Mouse (Mus musculus) midbrain, embryonic 16.5 days (tissue): Measurements from ENCODE around the gene Speer4c. TPM values are rescaled to one million over a fixed set of nuclear protein-coding genes. Genes with fewer than 3 reads are reported as not detected.
A peak's percentile ranks its signal among the peaks of the same experiment; 100 is the strongest.
"Not testable (repeated sequence)": the region's sequence is repeated elsewhere in the genome, so short reads cannot be mapped to it uniquely, and the experiment has no call there.

Experiments used
- ATAC-seq: fragments of 200-750 bp; cut with Nextera tagmentation; 2 replicates; pipeline ENCODE4 v1.8.0; 2017; ENCODE audit warnings: moderate TSS enrichment
- H3K27ac ChIP-seq: fragments of 300-500 bp; sonication (generic); 2 replicates; pipeline ENCODE4 v1.5.1; 2014; ENCODE audit warnings: mild to moderate bottlenecking, low read length, mixed read lengths
- H3K27me3 ChIP-seq: fragments of 300-500 bp; sonication (generic); 2 replicates; pipeline ENCODE4 v1.6.1; 2014; ENCODE audit warnings: low read depth, low read length, mixed read lengths; ENCODE audit not compliant: control insufficient read depth, insufficient read depth
- H3K36me3 ChIP-seq: fragments of 300-500 bp; sonication (generic); 2 replicates; pipeline ENCODE4 v1.6.1; 2014; ENCODE audit warnings: mild to moderate bottlenecking, low read length, moderate library complexity, mixed read lengths; ENCODE audit not compliant: control insufficient read depth, insufficient read depth
- H3K4me1 ChIP-seq: fragments of 300-500 bp; sonication (generic); 2 replicates; pipeline ENCODE4 v1.6.1; 2014; ENCODE audit warnings: mild to moderate bottlenecking, low read length, mixed read lengths; ENCODE audit not compliant: control insufficient read depth, insufficient read depth
- H3K4me2 ChIP-seq: fragments of 300-500 bp; sonication (generic); 2 replicates; pipeline ENCODE4 v1.6.1; 2014; ENCODE audit warnings: mild to moderate bottlenecking, low read length, mixed read lengths
- H3K4me3 ChIP-seq: fragments of 300-500 bp; sonication (generic); 2 replicates; pipeline ENCODE4 v1.5.1; 2014; ENCODE audit warnings: low read depth, mild to moderate bottlenecking, low read length, moderate library complexity, mixed read lengths
- H3K9ac ChIP-seq: fragments of 300-500 bp; sonication (generic); 2 replicates; pipeline ENCODE4 v1.6.1; 2014; ENCODE audit warnings: low read depth, low read length, mixed read lengths
- H3K9me3 ChIP-seq: fragments of 300-500 bp; sonication (generic); replicated peaks from 2 replicates; pipeline ENCODE4 v1.6.1; 2014; ENCODE audit warnings: mild to moderate bottlenecking, low read length, mixed read lengths; ENCODE audit not compliant: control insufficient read depth, poor library complexity, severe bottlenecking
- WGBS: fragments of 180-500 bp; shearing (Covaris S2); extraction: QIAGEN DNeasy Blood & Tissue Kit; methylation state at CpG from one replicate; pipeline ENCODE4 v1.1.7; 2014; 5-methylcytosine and 5-hydroxymethylcytosine counted together
- polyA plus RNA-seq: library from polyadenylated mRNA; unstranded; fragments of >200 nt; fragmentation: Nextera tagmentation; extraction: Ambion mirVana; gene quantifications from 2 replicates; pipeline ENCODE4 v1.2.1, GENCODE M21; 2015

The Speer4c gene
- polyA plus RNA-seq, 1 experiment from 2014 or later, result not detected

DNA sequence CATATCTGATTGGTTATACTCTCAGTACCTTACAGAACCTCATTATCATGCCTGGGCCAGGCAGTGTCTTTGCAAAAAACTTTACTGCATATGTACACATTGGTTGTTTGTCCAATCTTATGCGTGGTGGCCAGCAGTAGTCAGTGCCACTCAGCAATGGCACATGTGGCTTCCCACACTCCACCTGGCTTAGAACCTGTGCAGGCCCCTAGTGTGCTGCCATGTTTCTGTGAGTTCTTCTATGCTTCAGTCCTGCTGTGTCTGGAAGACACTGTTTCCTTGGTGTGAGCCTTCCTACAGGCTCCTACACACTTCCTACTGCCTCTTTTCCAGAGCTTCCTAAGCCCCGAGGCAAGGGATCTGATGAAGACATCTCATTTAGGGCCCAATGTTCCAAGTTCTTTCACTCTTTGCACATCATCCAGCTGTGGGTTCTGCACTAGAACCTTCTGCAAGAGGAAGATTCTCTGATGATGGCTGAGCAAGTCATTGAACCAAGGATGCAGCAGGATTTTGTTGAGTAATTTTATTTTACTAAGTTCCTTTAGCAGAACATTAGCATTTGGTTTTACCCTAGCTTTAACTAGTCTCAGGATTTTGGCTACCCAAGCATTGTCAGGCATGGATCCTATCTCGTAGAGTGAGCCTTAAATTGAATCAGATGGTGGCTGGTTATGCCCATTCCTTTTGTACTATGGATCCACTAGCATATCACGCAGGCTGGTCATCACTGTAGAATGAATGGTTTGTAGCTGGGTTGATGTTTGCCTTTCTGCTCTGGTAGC, 25.0 kb downstream of the Speer4c start:
- ATAC-seq, result peak; percentile 83
- H3K9ac ChIP-seq, H3K27me3 ChIP-seq, H3K36me3 ChIP-seq, H3K4me3 ChIP-seq, H3K4me2 ChIP-seq, H3K4me1 ChIP-seq, H3K27ac ChIP-seq: not testable (repeated sequence)
- H3K9me3 ChIP-seq, result peaks cover 14% of the 10 kb centered on the region
- 58% methylated on average over 4 of the region's 4 CpGs for WGBS

DNA sequence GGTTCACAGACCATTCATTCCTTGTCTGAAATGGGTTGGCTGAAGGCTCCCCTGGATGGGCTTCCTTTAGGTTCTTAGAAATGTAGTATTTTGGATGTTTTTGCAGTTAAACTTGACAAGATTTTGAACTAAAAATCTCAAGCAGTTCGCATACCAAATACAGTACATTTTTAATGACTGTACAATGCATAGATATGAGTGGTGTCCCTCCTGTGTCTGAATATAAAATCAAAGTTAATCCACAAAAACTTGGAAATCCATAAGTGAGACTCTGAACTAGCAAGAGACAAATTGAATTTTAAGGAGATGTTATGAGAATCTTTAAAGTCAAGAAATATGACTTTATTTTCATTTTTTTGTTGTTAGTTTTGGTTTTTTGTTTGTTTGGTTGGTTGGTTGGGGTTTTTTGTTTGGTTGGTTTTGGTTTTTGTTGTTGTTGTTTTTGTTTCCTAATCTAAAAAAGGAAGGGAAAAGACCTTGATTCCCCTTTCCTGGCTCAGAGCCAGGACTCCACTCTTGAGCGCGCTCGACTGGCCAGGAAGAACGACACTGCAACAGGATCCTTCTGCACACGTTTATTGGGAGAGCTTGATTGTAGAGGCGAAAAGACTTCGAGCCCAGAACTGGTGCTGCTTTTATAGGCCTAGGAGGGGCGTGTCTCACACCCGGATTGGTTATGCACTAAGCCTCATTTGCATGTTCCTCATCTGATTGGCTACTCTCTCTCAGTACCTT, 32.6 kb downstream of the Speer4c start:
- not testable (repeated sequence) for H3K27ac ChIP-seq, H3K4me1 ChIP-seq, H3K36me3 ChIP-seq, H3K4me2 ChIP-seq, H3K27me3 ChIP-seq, H3K9ac ChIP-seq, H3K9me3 ChIP-seq, H3K4me3 ChIP-seq
- peak; percentile 71 for ATAC-seq
- 83% methylated on average over 7 of the region's 10 CpGs for WGBS

- WGBS, result 67% methylated on average over 13 of the region's 13 CpGs
- not testable (repeated sequence) for ATAC-seq, H3K9me3 ChIP-seq, H3K4me1 ChIP-seq, H3K4me2 ChIP-seq, H3K27ac ChIP-seq, H3K4me3 ChIP-seq, H3K9ac ChIP-seq, H3K36me3 ChIP-seq, H3K27me3 ChIP-seq
These were observed 33.8 kb downstream of the Speer4c start for GRCm38 (mm10) chr5:15679980-15680949.

- not testable (repeated sequence) for ATAC-seq
These were observed 35.2 kb downstream of the Speer4c start for GRCm38 (mm10) chr5:15678907-15679306.

GRCm38 (mm10) chr5:15677750-15678149, 36.3 kb downstream of the Speer4c start:
- not testable (repeated sequence) for H3K36me3 ChIP-seq, H3K4me1 ChIP-seq, H3K4me2 ChIP-seq, H3K27ac ChIP-seq, H3K9ac ChIP-seq, H3K4me3 ChIP-seq, H3K27me3 ChIP-seq
- H3K9me3 ChIP-seq, result peaks cover 12% of the 10 kb centered on the region
- ATAC-seq, result 0 out of 2 replicates have a peak, but pooled peaks have one; percentile 60
- WGBS, result 93% methylated on average over 2 of the region's 4 CpGs

More at GRCm38 (mm10) chr5:15678907-15679306, 35.2 kb downstream of the Speer4c start:
- H3K36me3 ChIP-seq, H3K4me1 ChIP-seq, H3K27ac ChIP-seq, H3K4me2 ChIP-seq, H3K4me3 ChIP-seq, H3K9ac ChIP-seq, H3K27me3 ChIP-seq, H3K9me3 ChIP-seq: not testable (repeated sequence)
- WGBS, result 69% methylated on average over 2 of the region's 2 CpGs

DNA sequence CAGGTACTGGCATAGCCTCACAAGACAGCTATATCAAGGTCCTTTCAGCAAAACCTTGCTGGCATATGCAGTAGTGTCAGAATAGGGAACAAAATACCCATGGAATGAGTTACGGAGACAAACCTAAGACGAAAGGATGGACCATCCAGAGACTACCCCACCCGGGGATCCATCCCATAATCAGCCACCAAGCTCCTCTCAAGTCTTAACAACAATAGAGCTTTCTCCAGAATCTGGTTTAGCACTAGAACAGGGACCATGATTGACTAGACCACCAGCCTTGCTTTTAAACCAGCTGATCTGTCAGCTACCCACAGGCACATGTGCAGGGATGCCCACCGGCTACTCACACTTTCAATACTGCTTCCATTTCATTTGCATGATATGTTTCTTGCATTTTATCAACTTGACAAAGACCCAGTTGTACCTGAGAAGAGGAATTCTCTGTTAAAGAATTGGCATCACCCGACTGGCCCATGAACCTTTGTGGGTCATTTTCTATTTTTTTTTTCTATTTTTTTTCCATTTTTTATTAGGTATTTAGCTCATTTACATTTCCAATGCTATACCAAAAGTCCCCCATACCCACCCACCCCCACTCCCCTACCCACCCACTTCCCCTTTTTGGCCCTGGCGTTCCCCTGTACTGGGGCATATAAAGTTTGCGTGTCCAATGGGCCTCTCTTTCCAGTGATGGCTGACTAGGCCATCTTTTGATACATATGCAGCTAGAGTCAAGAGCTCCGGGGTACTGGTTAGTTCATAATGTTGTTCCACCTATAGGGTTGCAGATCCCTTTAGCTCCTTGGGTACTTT, 39.4 kb downstream of the Speer4c start:
- H3K27ac ChIP-seq, H3K4me2 ChIP-seq, H3K36me3 ChIP-seq, H3K9ac ChIP-seq, H3K27me3 ChIP-seq, H3K4me3 ChIP-seq, H3K4me1 ChIP-seq: not testable (repeated sequence)
- 85% methylated on average over 5 of the region's 8 CpGs for WGBS
- peak; percentile 48; the same call in 1 of the 2 replicates for ATAC-seq
- H3K9me3 ChIP-seq, result peaks cover 15% of the 10 kb centered on the region

DNA sequence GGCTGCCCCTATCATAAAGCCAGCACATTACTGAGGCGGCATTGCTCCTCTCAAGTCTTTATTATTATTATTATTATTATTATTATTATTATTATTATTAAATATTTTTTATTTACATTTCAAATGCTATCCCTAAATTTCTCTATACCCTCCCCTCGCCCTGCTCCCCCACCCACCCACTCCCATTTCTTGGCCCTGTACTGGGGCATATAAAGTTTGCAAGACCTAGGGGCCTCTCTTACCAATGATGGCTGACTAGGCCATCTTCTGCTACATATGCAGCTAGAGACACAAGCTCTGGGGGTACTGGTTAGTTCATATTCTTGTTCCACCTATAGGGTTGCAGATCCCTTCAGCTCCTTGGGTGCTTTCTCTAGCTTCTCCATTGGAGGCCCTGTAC, 40.1 kb downstream of the Speer4c start:
- not testable (repeated sequence) for H3K4me3 ChIP-seq, H3K27me3 ChIP-seq, ATAC-seq, H3K9ac ChIP-seq, H3K27ac ChIP-seq, H3K36me3 ChIP-seq, H3K4me2 ChIP-seq, H3K4me1 ChIP-seq
- 75% methylated on average over 2 of the region's 2 CpGs for WGBS
- H3K9me3 ChIP-seq, result peaks cover 13% of the 10 kb centered on the region

DNA sequence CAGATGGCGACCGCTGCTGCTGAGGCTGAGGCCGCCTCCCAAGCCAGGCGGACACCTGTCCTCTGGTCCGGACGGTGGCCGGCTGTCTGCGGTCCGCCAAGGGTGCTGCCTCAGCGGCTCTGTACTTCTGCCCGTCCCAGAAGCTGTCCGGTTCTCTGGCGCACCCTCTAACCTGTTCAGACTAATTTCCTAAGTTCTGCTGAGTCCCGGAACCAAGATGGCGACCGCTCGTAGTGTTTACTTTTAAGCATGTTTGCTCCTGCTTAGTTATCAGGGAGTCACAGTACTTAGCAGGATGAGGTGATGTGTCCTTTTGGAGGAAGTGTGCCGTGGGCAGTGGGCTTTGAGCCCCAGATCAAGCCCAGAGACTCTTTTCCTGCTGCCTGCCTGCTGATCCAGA, 43.3 kb downstream of the Speer4c start:
- H3K27ac ChIP-seq, H3K4me2 ChIP-seq, H3K27me3 ChIP-seq, ATAC-seq, H3K4me1 ChIP-seq, H3K36me3 ChIP-seq, H3K9ac ChIP-seq, H3K4me3 ChIP-seq: not testable (repeated sequence)
- H3K9me3 ChIP-seq, result peaks cover 11% of the 10 kb centered on the region
- WGBS, result 87% methylated on average over 7 of the region's 18 CpGs
